Mouse (Mus musculus) intestine, embryonic 16.5 days (tissue): ENCODE measurements around the gene Dcdc2a. TPM values are rescaled to one million over a fixed set of nuclear protein-coding genes. Genes with fewer than 3 reads are reported as not detected.

Source experiments
- ATAC-seq: fragments of 200-750 bp; cut with Nextera tagmentation; 2 replicates; pipeline ENCODE4 v1.8.0; 2017; ENCODE audit warnings: moderate TSS enrichment, moderate library complexity
- H3K27ac ChIP-seq: fragments of 300-500 bp; sonication (generic); 2 replicates; pipeline ENCODE4 v1.5.1; 2014; ENCODE audit warnings: mild to moderate bottlenecking, low read length
- H3K27me3 ChIP-seq: fragments of 300-500 bp; sonication (generic); replicated peaks from 2 replicates; pipeline ENCODE4 v1.6.1; 2014; ENCODE audit warnings: low read length, control low read depth, mixed read lengths; ENCODE audit not compliant: control insufficient read depth, insufficient read depth
- H3K36me3 ChIP-seq: fragments of 300-500 bp; sonication (generic); 2 replicates; pipeline ENCODE4 v1.6.1; 2014; ENCODE audit warnings: low read length, control low read depth; ENCODE audit not compliant: control insufficient read depth, insufficient read depth
- H3K4me1 ChIP-seq: fragments of 300-500 bp; sonication (generic); 2 replicates; pipeline ENCODE4 v1.6.1; 2014; ENCODE audit warnings: low read length, control low read depth, mixed read lengths; ENCODE audit not compliant: control insufficient read depth, insufficient read depth
- H3K4me2 ChIP-seq: fragments of 300-500 bp; sonication (generic); 2 replicates; pipeline ENCODE4 v1.6.1; 2014; ENCODE audit warnings: low read depth, low read length, control low read depth
- H3K4me3 ChIP-seq: fragments of 300-500 bp; sonication (generic); 2 replicates; pipeline ENCODE4 v1.5.1; 2014; ENCODE audit warnings: mild to moderate bottlenecking, low read length
- H3K9ac ChIP-seq: fragments of 300-500 bp; sonication (generic); 2 replicates; pipeline ENCODE4 v1.6.1; 2014; ENCODE audit warnings: low read depth, low read length
- H3K9me3 ChIP-seq: fragments of 300-500 bp; sonication (generic); 2 replicates; pipeline ENCODE4 v1.6.1; 2016; ENCODE audit warnings: low read length, control low read depth; ENCODE audit not compliant: control insufficient read depth
- WGBS: fragments of 180-500 bp; shearing (Covaris S2); extraction: QIAGEN DNeasy Blood & Tissue Kit; methylation state at CpG from one replicate; pipeline ENCODE4 v1.1.7; 2014; 5-methylcytosine and 5-hydroxymethylcytosine counted together
- polyA plus RNA-seq: library from polyadenylated mRNA; unstranded; fragments of >200 nt; fragmentation: Nextera tagmentation; extraction: Ambion mirVana; gene quantifications from 2 replicates; pipeline ENCODE4 v1.2.1, GENCODE M21; 2015

Dcdc2a gene
- polyA plus RNA-seq, 1 experiment from 2014 or later, result 0.98 TPM

DNA sequence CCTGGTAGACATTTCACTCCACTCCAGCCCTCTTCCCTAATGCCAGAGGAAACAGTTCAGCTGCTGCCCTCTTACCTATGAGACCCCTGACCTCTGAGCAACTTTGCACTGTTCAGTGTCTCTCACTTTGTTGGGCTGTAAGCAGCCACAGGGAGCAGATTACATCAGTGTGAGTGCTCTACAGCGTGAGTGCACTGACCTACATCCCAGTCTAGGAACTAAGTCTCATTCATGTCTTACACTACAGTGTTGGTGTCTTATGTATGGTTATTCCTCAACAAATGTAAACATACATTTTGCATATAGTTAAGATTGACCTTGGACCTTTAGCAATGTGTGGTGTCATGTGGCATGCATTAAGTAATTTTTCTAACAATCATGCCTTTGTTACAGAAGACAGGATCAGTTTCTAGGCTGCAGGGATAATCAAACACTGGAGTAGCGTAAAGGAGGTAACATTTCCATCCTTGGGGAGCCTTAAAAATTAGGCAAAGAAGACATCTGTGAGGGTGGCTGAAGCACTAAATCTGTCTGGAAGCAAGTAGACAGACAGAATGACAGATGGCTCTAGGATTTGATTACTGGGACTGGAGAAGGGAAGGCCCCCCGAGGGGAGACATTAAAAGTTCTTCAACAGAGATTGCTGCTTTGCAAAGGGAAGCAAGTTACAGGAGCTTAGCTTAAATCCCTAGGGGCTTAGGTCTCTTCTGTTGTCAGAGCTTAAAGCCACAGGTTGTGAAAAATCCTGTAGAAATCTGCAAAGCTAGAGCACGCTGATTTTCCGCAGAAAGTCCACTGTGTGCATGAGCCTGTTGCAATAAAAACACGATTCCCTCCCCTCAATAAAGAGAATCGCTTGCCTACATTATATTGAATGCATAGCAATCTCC, 130.9 kb downstream of the Dcdc2a start:
- H3K9ac ChIP-seq, result no peak overlapping the region
- H3K36me3 ChIP-seq, result no peaks in the 10 kb centered on the region
- ATAC-seq, result 0 out of 2 replicates have a peak, but pooled peaks have one; percentile 16
- WGBS, result 28% methylated on average over 7 of the region's 7 CpGs
- no peaks in the 10 kb centered on the region; the same call in 1 of the 2 replicates for H3K27me3 ChIP-seq
- H3K27ac ChIP-seq, result no peak overlapping the region
- no peaks in the 10 kb centered on the region for H3K9me3 ChIP-seq
- H3K4me3 ChIP-seq, result no peak overlapping the region
- H3K4me2 ChIP-seq, result no peak overlapping the region; the same call in 1 of the 2 replicates
- H3K4me1 ChIP-seq, result no peaks in the 10 kb centered on the region

DNA sequence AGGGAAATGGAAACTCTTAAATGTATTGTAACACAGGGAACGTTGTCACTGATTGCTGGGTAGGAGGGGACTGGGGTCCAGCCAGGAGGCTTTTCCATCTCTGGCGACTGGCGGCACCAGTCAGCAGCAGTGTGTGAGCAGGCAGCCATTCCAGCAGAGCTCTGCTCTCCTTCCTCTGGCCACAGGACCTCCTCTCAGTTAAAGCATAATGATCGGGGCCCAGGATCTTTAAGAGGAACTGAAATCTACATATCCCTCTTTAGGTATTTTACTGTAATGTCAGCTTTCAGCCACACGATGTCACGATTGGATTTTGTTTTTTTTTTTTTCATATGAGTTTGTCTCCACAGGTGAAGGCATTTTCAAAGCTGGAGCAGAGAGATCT, 131.5 kb downstream of the Dcdc2a start:
- Histone ChIP-seq H3K4me3 (no peak overlapping the region), H3K4me1 (no peaks in the 10 kb centered on the region), H3K27ac (no peak overlapping the region), H3K9me3 (no peaks in the 10 kb centered on the region), H3K9ac (0 out of 2 replicates have a peak overlapping the region, but pooled peaks have one; percentile 13), H3K27me3 (no peaks in the 10 kb centered on the region; the same call in 1 of the 2 replicates), H3K36me3 (no peaks in the 10 kb centered on the region), H3K4me2 (no peak overlapping the region; the same call in 1 of the 2 replicates)
- WGBS, result 11% methylated on average over 6 of the region's 6 CpGs
- no peak for ATAC-seq

DNA sequence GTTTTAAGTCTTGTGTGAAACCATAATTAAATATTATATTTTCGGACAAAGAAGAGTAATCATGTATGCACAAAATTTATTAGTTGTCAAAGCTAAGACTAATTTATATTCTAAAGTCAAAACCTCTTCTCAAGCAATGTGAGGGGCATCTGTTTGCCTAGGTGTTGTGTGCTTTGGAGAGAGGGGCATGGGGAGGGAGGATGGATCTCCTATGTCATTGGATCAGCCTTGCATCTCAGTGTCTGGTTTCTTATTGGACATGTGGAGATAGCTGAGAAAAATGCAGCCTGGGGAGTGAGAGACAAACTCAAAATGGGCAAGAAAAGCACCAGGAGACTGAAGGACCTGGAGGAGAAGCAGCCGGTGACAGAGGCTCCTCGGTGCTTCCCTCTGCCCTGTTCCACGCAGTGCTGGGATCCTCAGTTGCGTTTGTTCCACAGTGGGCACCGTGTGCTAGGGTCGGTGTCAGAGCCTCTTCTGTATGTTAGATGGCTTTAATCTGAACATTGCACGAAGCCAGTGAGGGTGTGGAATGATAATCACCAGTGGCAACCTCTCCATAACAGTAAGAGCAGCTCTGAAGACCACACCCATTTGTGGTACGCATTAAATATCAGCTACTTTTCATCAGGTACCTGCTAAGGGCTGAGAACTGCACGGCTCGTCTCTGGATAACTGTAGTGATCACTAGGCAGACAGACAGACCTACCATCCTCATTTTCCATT, 133.8 kb downstream of the Dcdc2a start:
- Histone ChIP-seq H3K36me3 (no peaks in the 10 kb centered on the region), H3K27ac (no peak overlapping the region), H3K4me2 (no peak overlapping the region), H3K9ac (no peak overlapping the region), H3K9me3 (no peaks in the 10 kb centered on the region), H3K4me1 (no peaks in the 10 kb centered on the region), H3K27me3 (no peaks in the 10 kb centered on the region; the same call in 1 of the 2 replicates), H3K4me3 (no peak overlapping the region)
- WGBS, result 78% methylated on average over 11 of the region's 11 CpGs
- ATAC-seq, result peak; percentile 41; the same call in 1 of the 2 replicates

DNA sequence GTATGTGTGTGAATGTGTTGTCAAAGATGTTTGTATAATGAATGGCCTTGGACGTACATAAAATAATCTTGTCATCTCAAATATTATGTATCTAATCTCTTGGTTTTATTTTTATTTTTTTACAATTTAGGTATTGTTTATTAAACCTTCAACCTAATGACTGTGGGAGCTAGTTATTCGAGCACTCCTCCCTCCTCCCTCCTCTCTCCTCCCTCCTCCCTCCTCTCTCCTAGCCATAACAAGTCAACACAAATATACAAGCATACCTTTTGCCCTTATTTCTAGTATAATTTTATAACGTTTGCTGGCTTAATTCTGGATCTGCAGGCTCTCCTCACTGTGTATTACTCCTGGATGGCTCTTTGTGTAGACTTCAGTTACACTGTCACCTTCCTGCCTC, 134.4 kb downstream of the Dcdc2a start:
- 67% methylated on average over 3 of the region's 3 CpGs for WGBS

DNA sequence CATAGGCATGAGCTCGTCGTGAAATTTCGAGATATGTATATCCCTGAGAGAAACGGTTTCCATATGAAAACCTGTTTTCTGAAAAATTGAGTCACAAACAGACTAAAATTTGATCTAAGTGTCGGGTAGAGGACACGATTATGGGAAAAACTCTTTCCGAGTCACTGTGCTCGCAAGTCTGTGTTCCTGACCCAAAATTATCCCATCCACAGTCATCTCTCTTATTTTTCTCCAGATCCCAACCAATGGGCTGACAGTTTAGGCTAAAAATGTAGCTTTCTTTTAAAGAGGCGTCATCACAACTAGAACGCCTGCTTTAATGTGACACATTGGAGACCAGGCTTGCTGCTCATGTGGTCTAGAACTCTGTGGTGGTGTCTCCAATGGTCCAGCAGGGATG, 139.9 kb downstream of the Dcdc2a start:
- Histone ChIP-seq H3K4me3 (no peak overlapping the region), H3K27me3 (no peaks in the 10 kb centered on the region), H3K9me3 (no peaks in the 10 kb centered on the region), H3K9ac (no peak overlapping the region), H3K36me3 (no peaks in the 10 kb centered on the region), H3K4me1 (no peaks in the 10 kb centered on the region), H3K27ac (no peak overlapping the region), H3K4me2 (no peak overlapping the region)
- 91% methylated on average over 10 of the region's 10 CpGs for WGBS
- ATAC-seq, result no peak

More for the DNA sequence above, 134.4 kb downstream of the Dcdc2a start:
- no peaks in the 10 kb centered on the region for H3K9me3 ChIP-seq
- no peak for ATAC-seq
- H3K9ac ChIP-seq, result no peak overlapping the region
- no peak overlapping the region for H3K27ac ChIP-seq
- no peaks in the 10 kb centered on the region; the same call in 1 of the 2 replicates for H3K27me3 ChIP-seq
- no peaks in the 10 kb centered on the region for H3K4me1 ChIP-seq
- H3K4me3 ChIP-seq, result no peak overlapping the region
- H3K4me2 ChIP-seq, result no peak overlapping the region
- H3K36me3 ChIP-seq, result no peaks in the 10 kb centered on the region

DNA sequence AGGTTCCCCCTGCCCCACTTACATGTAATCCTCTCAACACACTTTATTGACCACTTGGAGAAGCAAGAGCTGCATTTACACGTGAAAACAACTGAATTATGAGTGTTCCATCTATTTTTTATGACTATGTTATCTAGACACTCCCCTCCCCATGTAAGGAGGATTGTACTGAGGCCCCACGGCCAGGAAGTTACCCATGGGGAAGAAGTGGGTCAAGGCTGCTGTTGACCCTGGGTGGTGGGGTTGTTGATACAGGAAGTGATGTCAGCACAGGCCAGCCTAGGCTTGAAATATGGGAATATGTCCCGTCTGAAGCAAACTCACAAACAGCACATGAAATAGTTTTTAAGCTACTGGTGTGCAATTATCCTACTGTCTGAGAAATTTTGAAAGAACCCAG, 144.1 kb downstream of the Dcdc2a start:
- H3K27ac ChIP-seq, result no peak overlapping the region
- H3K9ac ChIP-seq, result no peak overlapping the region
- H3K4me3 ChIP-seq, result no peak overlapping the region
- H3K36me3 ChIP-seq, result no peaks in the 10 kb centered on the region
- no peak overlapping the region for H3K4me2 ChIP-seq
- no peaks in the 10 kb centered on the region for H3K4me1 ChIP-seq
- peak; percentile 90 for ATAC-seq
- no peaks in the 10 kb centered on the region for H3K27me3 ChIP-seq
- no peaks in the 10 kb centered on the region for H3K9me3 ChIP-seq
- whole genome bisulfite sequencing, result 31% methylated on average over 3 of the region's 3 CpGs

DNA sequence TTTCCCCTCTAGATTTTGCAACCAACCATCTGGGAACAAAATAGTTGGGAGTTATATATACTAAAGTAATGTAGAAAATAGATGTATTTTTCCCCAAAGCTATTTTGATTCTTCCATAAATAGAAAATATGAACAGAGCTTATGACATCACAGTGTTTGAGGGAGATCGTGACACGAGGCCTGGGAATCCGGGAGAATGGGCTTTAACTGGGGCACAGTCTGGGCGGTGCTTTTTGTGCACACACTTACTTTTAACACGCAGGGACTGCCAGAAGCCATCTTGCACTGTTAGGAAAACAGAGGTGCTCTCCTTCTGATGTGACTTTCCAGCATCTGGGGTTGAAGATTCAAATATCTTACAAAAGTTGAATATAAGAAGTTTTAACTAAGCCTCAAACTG, 151.1 kb downstream of the Dcdc2a start:
- Histone ChIP-seq H3K27me3 (no peaks in the 10 kb centered on the region), H3K4me1 (no peaks in the 10 kb centered on the region), H3K4me2 (no peak overlapping the region), H3K27ac (no peak overlapping the region), H3K4me3 (no peak overlapping the region), H3K9ac (no peak overlapping the region), H3K36me3 (no peaks in the 10 kb centered on the region), H3K9me3 (no peaks in the 10 kb centered on the region)
- ATAC-seq, result no peak
- WGBS, result 87% methylated on average over 5 of the region's 5 CpGs

DNA sequence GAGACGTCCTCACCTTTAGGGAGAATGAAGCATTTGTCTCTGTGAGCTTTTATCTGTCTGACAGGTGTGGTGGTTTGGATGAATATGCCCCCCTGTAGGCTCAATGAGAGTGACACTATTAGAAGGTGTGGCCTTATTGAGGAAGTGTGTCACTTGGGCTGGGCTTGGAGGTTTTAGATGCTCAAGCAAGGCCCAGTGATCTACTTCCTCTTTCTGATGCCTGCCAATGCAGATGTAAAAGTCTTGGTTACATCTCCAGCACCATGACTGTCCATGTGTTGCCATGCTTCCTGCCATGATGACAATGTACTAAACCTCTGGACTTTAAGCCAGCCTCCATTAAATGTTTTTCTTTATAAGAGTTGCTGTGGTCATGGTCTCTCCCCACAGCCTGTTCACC, 162.6 kb downstream of the Dcdc2a start:
- 91% methylated on average over 1 of the region's 1 CpGs for WGBS
- H3K9ac ChIP-seq, result no peak overlapping the region
- ATAC-seq, result no peak
- H3K36me3 ChIP-seq, result no peaks in the 10 kb centered on the region
- no peak overlapping the region for H3K4me2 ChIP-seq
- H3K4me1 ChIP-seq, result no peaks in the 10 kb centered on the region
- H3K27me3 ChIP-seq, result no peaks in the 10 kb centered on the region
- no peaks in the 10 kb centered on the region for H3K9me3 ChIP-seq
- H3K27ac ChIP-seq, result no peak overlapping the region
- H3K4me3 ChIP-seq, result no peak overlapping the region

DNA sequence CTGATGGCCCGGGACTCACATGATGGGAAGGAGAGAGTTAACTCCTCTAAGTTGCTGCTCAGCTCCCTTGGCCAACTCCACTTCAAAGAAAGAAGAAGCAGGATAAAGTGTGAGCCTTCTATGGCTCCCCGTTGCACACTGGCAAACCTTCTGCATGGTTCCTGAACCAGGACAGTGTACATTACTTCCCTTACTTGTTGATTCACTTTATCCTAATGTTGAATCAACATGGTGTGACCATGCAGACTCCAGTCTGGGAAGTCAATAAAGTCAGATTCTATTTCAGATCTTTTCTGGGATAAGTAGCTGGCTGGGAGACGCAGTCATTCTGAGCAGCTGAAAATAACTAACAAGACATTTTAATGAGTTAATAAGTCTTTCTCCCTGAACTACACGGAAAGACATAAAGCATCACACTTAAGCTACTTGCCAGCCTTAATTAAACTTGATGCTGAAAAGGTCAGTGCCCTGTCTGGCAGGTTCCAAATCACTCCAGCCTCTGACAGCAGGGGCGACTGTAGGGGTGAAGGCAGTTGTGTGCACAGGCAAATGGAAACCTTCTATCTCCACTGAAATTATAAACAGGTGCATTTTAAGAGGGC, 164.5 kb downstream of the Dcdc2a start:
- Histone ChIP-seq H3K4me2 (no peak overlapping the region), H3K9me3 (no peaks in the 10 kb centered on the region), H3K27ac (no peak overlapping the region), H3K9ac (no peak overlapping the region), H3K36me3 (no peaks in the 10 kb centered on the region), H3K4me1 (no peaks in the 10 kb centered on the region), H3K27me3 (no peaks in the 10 kb centered on the region), H3K4me3 (no peak overlapping the region)
- ATAC-seq, result no peak
- WGBS, result 53% methylated on average over 5 of the region's 5 CpGs
